Mouse (Mus musculus): ENCODE measurements at regions not wholly inside any gene's neighbourhood (a gene's known extent, or its start where the extent isn't known, plus 50 kb on each side); places are given as distances from the start of the nearest gene placed in this dataset.

- DNase-seq (ENCODE audit: extremely low spot score, low spot score), result no peak
Measured at GRCm38 (mm10) chr5:47334299-47334698, 648.6 kb upstream of the Slit2 start.

- no peak for DNase-seq (ENCODE audit: extremely low spot score, low spot score)
Measured at GRCm38 (mm10) chr5:47336511-47336910, 646.4 kb upstream of the Slit2 start.

GRCm38 (mm10) chr5:47339807-47340206 lies 643.1 kb upstream of the Slit2 start:
- DNase-seq (ENCODE audit: extremely low spot score, low spot score), result no peak

- DNase-seq (ENCODE audit: extremely low spot score, low spot score), result no peak
Measured at GRCm38 (mm10) chr5:47370184-47370583, 612.8 kb upstream of the Slit2 start.

- DNase-seq (ENCODE audit: extremely low spot score, low spot score), result no peak
Measured at GRCm38 (mm10) chr5:47385930-47386329, 597.0 kb upstream of the Slit2 start.

- no peak for DNase-seq (ENCODE audit: extremely low spot score, low spot score)
Measured at GRCm38 (mm10) chr5:47386750-47387149, 596.2 kb upstream of the Slit2 start.

GRCm38 (mm10) chr5:47390735-47391134 lies 592.2 kb upstream of the Slit2 start:
- DNase-seq (ENCODE audit: extremely low spot score, low spot score), result no peak

GRCm38 (mm10) chr5:47396874-47397273 lies 586.1 kb upstream of the Slit2 start:
- no peak for DNase-seq (ENCODE audit: extremely low spot score, low spot score)

GRCm38 (mm10) chr5:47421916-47422315 lies 561.0 kb upstream of the Slit2 start:
- no peak for DNase-seq (ENCODE audit: extremely low spot score, low spot score)

- no peak for DNase-seq (ENCODE audit: extremely low spot score, low spot score)
Measured at GRCm38 (mm10) chr5:47426040-47426439, 556.9 kb upstream of the Slit2 start.

GRCm38 (mm10) chr5:47426467-47426866 lies 556.5 kb upstream of the Slit2 start:
- DNase-seq (ENCODE audit: extremely low spot score, low spot score), result no peak

GRCm38 (mm10) chr5:47429217-47430172 lies 553.4 kb upstream of the Slit2 start:
- no peak for DNase-seq (ENCODE audit: extremely low spot score, low spot score)

- DNase-seq (ENCODE audit: extremely low spot score, low spot score), result no peak
Measured at GRCm38 (mm10) chr5:47431599-47432328, 551.2 kb upstream of the Slit2 start.

GRCm38 (mm10) chr5:47436455-47436854 lies 546.5 kb upstream of the Slit2 start:
- no peak for DNase-seq (ENCODE audit: extremely low spot score, low spot score)

- no peak for DNase-seq (ENCODE audit: extremely low spot score, low spot score)
Measured at GRCm38 (mm10) chr5:47446305-47447028, 536.5 kb upstream of the Slit2 start.

- no peak for DNase-seq (ENCODE audit: extremely low spot score, low spot score)
Measured at GRCm38 (mm10) chr5:47464848-47465247, 518.1 kb upstream of the Slit2 start.

- DNase-seq (ENCODE audit: extremely low spot score, low spot score), result no peak
Measured at GRCm38 (mm10) chr5:47469394-47469793, 513.5 kb upstream of the Slit2 start.

- no peak for DNase-seq (ENCODE audit: extremely low spot score, low spot score)
Measured at GRCm38 (mm10) chr5:47472027-47472825, 510.7 kb upstream of the Slit2 start.

- DNase-seq (ENCODE audit: extremely low spot score, low spot score), result no peak
Measured at GRCm38 (mm10) chr5:47479908-47480307, 503.0 kb upstream of the Slit2 start.

GRCm38 (mm10) chr5:47496218-47496617 lies 486.7 kb upstream of the Slit2 start:
- DNase-seq (ENCODE audit: extremely low spot score, low spot score), result no peak

Data from neural tube, embryonic 10.5 days (tissue).